Mouse (Mus musculus): ENCODE measurements around the gene Nsa2.

- no peak for TF ChIP-seq CTCF (IDR thresholded peaks at IDR 0.05; ENCODE audit: extremely low read depth, insufficient read depth, low read length)
- no peak for TF ChIP-seq POLR2A (IDR thresholded peaks at IDR 0.05; ENCODE audit: extremely low read depth, insufficient read depth, low read length)
Measured at GRCm38 (mm10) chr13:97186346-97186745, 48.6 kb upstream of the Nsa2 start.

Data from cortical plate, adult 2 months (tissue).